Mouse (Mus musculus) heart, adult 2 months (tissue): ENCODE measurements at regions not wholly inside any gene's neighbourhood (a gene's known extent, or its start where the extent isn't known, plus 50 kb on each side); places are given as distances from the start of the nearest gene placed in this dataset.

Experiments
- CTCF ChIP-seq: fragments of 200-600 bp; IDR thresholded peaks from 2 replicates; pipeline ENCODE4 v1.8.1; 2022; ENCODE audit warnings: antibody characterized with exemption, mild to moderate bottlenecking, moderate library complexity
- POLR2A ChIP-seq: fragments of 200-500 bp; IDR thresholded peaks from 2 replicates; pipeline ENCODE4 v1.6.1; 2011; ENCODE audit warnings: mild to moderate bottlenecking, low read depth, low read length, control low read depth; ENCODE audit not compliant: insufficient read depth

- TF ChIP-seq POLR2A (peak; percentile 48; the same call in 1 of the 2 replicates), CTCF (no peak)
Observed at GRCm38 (mm10) chr2:148338308-148338768, 56.8 kb upstream of the Sstr4 start.
